Mouse (Mus musculus) kidney, adult 2 months (tissue): Measurements from ENCODE around the gene Ppp1r26.

Source experiments
- CTCF ChIP-seq: fragments of 200-500 bp; conservative IDR thresholded peaks from 2 replicates; pipeline ENCODE4 v1.5.1; 2011; ENCODE audit warnings: low read depth, mild to moderate bottlenecking, control low read depth, low read length, moderate library complexity, mixed read lengths; ENCODE audit not compliant: insufficient read depth, insufficient read length
- POLR2A ChIP-seq: fragments of 200-500 bp; IDR thresholded peaks from one replicate; pipeline ENCODE4 v1.6.1; 2011; ENCODE audit warnings: low read depth, low read length, control low read depth

DNA sequence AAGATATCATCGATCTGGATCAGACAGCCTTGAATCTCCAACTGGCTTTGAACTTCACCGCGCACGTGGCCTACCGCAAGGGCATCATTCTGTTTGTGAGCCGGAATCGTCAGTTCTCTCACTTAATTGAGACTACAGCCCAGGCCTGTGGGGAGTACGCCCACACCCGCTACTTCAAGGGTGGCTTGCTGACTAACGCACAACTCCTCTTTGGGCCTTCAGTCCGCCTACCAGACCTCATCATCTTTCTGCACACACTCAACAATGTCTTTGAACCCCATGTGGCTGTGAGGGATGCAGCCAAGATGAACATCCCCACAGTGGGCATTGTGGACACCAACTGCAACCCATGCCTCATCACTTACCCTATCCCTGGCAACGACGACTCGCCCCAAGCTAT is 22.9 kb downstream of the Ppp1r26 start:
- no peak for TF ChIP-seq CTCF
- no peak for TF ChIP-seq POLR2A
